Mouse (Mus musculus) layer of hippocampus, adult 6 months (tissue): Measurements from ENCODE around the gene Adgrg2. TPM values are rescaled to one million over a fixed set of nuclear protein-coding genes. Genes with fewer than 3 reads are reported as not detected.

Source experiments
- long read RNA-seq, 2 experiments: library from polyadenylated mRNA; unstranded; transcript quantifications; one replicate each; pipeline ENCODE4 v2.0.0; 2019 to 2020
- polyA plus RNA-seq: library from polyadenylated mRNA; unstranded; fragments of <200 nt; fragmentation: Nextera tagmentation; gene quantifications from 2 replicates; pipeline ENCODE4 v1.2.3, GENCODE M21; 2021

The Adgrg2 gene
- polyA plus RNA-seq: 0.36 and 0.77 TPM in 2 replicates
- long read RNA-seq, experiment 1, partial matches to known transcripts: 1 of 2 reads
- long read RNA-seq, experiment 1, other reads (novel, unspliced or antisense): 1 of 2 reads
- long read RNA-seq, experiment 2: 0 reads

GRCm38 (mm10) chrX:160390464-160390956, at the start of gene Adgrg2:
Gene Adgrg2, plus strand, starts transcription at chrX:160390690.

GRCm38 (mm10) chrX:160502048-160503041, 111.9 kb downstream of the Adgrg2 start, which contains the start of gene Phka2:
Gene Phka2, plus strand, starts transcription at chrX:160502166.

Other genes starting within 250 kb of the Adgrg2 start
- gene Phka2, start 111.5 kb downstream of the Adgrg2 start, polyA plus RNA-seq: 5.3 and 5.5 TPM in 2 replicates